Mouse (Mus musculus) brain, embryonic 14.5 days (tissue): ENCODE measurements around the gene Gcdh.

Experiments
- CTCF ChIP-seq: fragments of 200-500 bp; IDR thresholded peaks from 2 replicates; pipeline ENCODE4 v1.5.1; 2012; ENCODE audit warnings: inconsistent platforms, mild to moderate bottlenecking, moderate library complexity, borderline replicate concordance; ENCODE audit not compliant: insufficient read depth, insufficient read length; ENCODE audit errors: extremely low read depth
- POLR2A ChIP-seq: fragments of 200-500 bp; IDR thresholded peaks from 2 replicates; pipeline ENCODE4 v1.6.1; 2012; ENCODE audit warnings: mild to moderate bottlenecking, inconsistent platforms, borderline replicate concordance; ENCODE audit not compliant: poor library complexity, insufficient read depth, insufficient read length, severe bottlenecking; ENCODE audit errors: extremely low read depth

DNA sequence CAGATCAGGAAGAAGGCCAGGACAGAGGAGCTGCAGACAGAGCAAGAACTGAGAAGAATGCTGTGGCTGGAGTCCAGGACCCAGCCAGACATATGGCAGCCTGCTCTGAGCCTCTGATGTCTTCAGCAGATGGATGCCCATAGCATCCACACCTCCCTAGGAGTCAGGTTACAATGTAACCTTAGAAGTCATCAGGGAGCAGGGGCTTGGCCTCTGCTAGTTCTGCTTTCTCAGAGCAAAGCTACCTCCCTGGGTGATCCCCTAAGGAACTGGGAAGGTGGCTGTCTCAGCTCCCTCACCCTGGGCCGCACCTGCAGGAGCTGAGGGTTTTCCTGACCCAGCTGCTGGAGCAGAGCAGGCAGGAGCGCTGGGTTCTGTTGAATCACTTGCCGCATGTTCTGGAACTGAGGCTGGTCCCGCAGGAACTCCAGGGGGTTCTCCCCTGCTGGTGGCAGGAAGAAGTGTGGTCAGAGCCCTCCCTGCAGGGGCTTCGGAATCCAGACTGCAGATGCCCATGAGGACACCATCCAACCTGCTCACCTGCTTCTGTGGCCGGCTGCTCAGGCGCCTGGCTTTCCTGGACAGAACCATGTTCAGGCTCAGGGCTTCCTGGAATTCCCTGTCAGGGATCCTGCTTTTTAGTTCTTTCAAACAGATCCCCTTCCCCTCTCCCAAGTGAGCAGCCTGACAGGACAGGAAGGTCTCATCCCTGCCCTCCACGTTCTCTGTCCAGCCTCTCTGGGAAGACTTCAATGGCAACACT is 56.4 kb downstream of the Gcdh start:
- TF ChIP-seq CTCF = no peak
- TF ChIP-seq POLR2A = no peak
